Mouse (Mus musculus): Measurements from ENCODE around the gene Usp1. TPM values are rescaled to one million over a fixed set of nuclear protein-coding genes. Genes with fewer than 3 reads are reported as not detected.
"Not testable (repeated sequence)": the region's sequence is repeated elsewhere in the genome, so short reads cannot be mapped to it uniquely, and the experiment has no call there.

Usp1 gene
- polyA plus RNA-seq, 1 experiment, result 12.5 TPM

- Histone ChIP-seq H3K27ac (ENCODE audit: insufficient read depth, low read length) (no peak overlapping the region), H3K4me3 (ENCODE audit: insufficient read depth, low read length) (no peak overlapping the region), H3K4me1 (ENCODE audit: control insufficient read depth, insufficient read depth, low read length) (no peaks in the 10 kb centered on the region; the same call in 1 of the 2 replicates)
- TF ChIP-seq POLR2A (IDR thresholded peaks at IDR 0.05; ENCODE audit: extremely low read depth, insufficient read depth, low read length) (no peak), CTCF (IDR thresholded peaks at IDR 0.05; ENCODE audit: extremely low read depth, insufficient read depth, low read length) (peak; percentile 42)
These were observed 46.3 kb downstream of the Usp1 start for GRCm38 (mm10) chr4:98969946-98970345.

GRCm38 (mm10) chr4:98975741-98976140, 52.1 kb downstream of the Usp1 start:
- Histone ChIP-seq H3K4me1 (ENCODE audit: control insufficient read depth, insufficient read depth, low read length) (peaks cover 1% of the 10 kb centered on the region; the same call in 1 of the 2 replicates), H3K27ac (ENCODE audit: insufficient read depth, low read length) (0 out of 2 replicates have a peak overlapping the region, but pooled peaks have one; percentile 13), H3K4me3 (ENCODE audit: insufficient read depth, low read length) (no peak overlapping the region)
- TF ChIP-seq POLR2A (IDR thresholded peaks at IDR 0.05; ENCODE audit: extremely low read depth, insufficient read depth, low read length), result no peak
- TF ChIP-seq CTCF (IDR thresholded peaks at IDR 0.05; ENCODE audit: extremely low read depth, insufficient read depth, low read length), result no peak

- not testable (repeated sequence) for H3K4me1 ChIP-seq (ENCODE audit: control insufficient read depth, insufficient read depth, low read length); H3K4me3 ChIP-seq (ENCODE audit: insufficient read depth, low read length); H3K27ac ChIP-seq (ENCODE audit: insufficient read depth, low read length)
These were observed 54.7 kb downstream of the Usp1 start for GRCm38 (mm10) chr4:98978288-98978687.

GRCm38 (mm10) chr4:98978693-98979092, 55.1 kb downstream of the Usp1 start:
- peaks cover 1% of the 10 kb centered on the region; the same call in 1 of the 2 replicates for H3K4me1 ChIP-seq (ENCODE audit: control insufficient read depth, insufficient read depth, low read length)
- TF ChIP-seq POLR2A (IDR thresholded peaks at IDR 0.05; ENCODE audit: extremely low read depth, insufficient read depth, low read length) (no peak), CTCF (IDR thresholded peaks at IDR 0.05; ENCODE audit: extremely low read depth, insufficient read depth, low read length) (no peak)
- no peak overlapping the region for H3K4me3 ChIP-seq (ENCODE audit: insufficient read depth, low read length)
- no peak overlapping the region for H3K27ac ChIP-seq (ENCODE audit: insufficient read depth, low read length)

GRCm38 (mm10) chr4:98979976-98980375, 56.4 kb downstream of the Usp1 start:
- H3K27ac ChIP-seq (ENCODE audit: insufficient read depth, low read length); H3K4me3 ChIP-seq (ENCODE audit: insufficient read depth, low read length); H3K4me1 ChIP-seq (ENCODE audit: control insufficient read depth, insufficient read depth, low read length): not testable (repeated sequence)

GRCm38 (mm10) chr4:98984701-98985100, 61.1 kb downstream of the Usp1 start:
- no peak overlapping the region for H3K4me3 ChIP-seq (ENCODE audit: insufficient read depth, low read length)
- H3K4me1 ChIP-seq (ENCODE audit: control insufficient read depth, insufficient read depth, low read length), result peaks cover 2% of the 10 kb centered on the region; the same call in 1 of the 2 replicates
- no peak overlapping the region for H3K27ac ChIP-seq (ENCODE audit: insufficient read depth, low read length)
- no peak for TF ChIP-seq CTCF (IDR thresholded peaks at IDR 0.05; ENCODE audit: extremely low read depth, insufficient read depth, low read length)
- TF ChIP-seq POLR2A (IDR thresholded peaks at IDR 0.05; ENCODE audit: extremely low read depth, insufficient read depth, low read length), result no peak

Other genes starting within 250 kb of the Usp1 start
- gene L1td1, start 197.1 kb upstream of the Usp1 start, polyA plus RNA-seq (2012; rRNA removed), result 0.02 TPM in 1 of 2 replicates, not detected in the other
- 2.4 and 2.5 TPM in 2 replicates for gene Kank4, start 106.3 kb upstream of the Usp1 start, polyA plus RNA-seq (2012; rRNA removed)
- gene I0C0044D17Rik, start 100.0 kb upstream of the Usp1 start, polyA plus RNA-seq (2012; rRNA removed), result not detected in 2 replicates
- 0.13 and 0.38 TPM in 2 replicates for gene Angptl3, start 107.1 kb downstream of the Usp1 start, polyA plus RNA-seq (2012; rRNA removed)
- 55.2 and 65.2 TPM in 2 replicates for gene Dock7, start 197.1 kb downstream of the Usp1 start, polyA plus RNA-seq (2012; rRNA removed)

Measured in cortical plate, adult 2 months (tissue).